Mouse (Mus musculus) brain, embryonic 18.5 days (tissue): ENCODE results near the gene Mtrf1.
"Not testable (repeated sequence)": the region's sequence is repeated elsewhere in the genome, so short reads cannot be mapped to it uniquely, and the experiment has no call there.

Experiments used
- DNase-seq: peaks from one replicate; pipeline ENCODE4 v3.0.0-alpha.2; 2012; ENCODE audit warnings: low read depth, low spot score

Mtrf1 gene

DNA sequence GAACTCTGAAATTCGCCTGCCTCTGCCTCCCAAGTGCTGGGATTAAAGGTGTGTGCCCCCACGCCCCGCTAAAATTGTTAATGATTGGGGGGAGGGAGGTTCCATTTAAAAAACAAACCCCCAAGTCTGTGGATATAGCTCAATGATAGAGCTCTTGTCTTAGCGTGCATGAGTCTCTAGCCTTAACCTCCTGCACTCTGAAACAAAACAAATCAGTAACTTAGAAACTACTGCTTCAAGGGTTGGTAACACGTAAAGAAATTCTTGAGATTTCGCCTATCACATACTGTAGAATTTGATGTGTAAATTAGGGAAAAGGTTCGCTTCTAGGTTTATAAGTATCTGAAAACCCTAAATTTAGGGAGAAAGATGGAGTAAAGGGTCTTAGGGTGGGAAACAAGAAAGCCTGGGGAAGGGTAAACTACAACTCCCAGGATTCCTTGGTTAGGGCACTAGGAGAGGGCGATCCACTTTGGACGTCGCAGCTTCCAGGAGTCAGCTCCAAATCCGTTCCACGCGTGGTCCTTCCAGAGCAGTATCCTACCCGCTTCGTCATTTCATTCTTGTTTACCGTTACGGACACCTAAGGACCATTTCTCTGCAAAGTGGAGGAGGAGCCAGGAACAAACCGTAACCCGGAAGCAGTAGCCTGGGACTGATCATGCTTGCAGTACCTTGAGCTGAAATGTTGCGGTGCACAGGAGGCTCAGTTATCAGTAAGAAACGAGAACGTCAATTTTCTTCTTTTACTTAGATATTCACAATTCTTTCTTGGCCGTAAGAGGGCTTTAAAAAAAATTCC, at the start of gene Mtrf1:
Mtrf1 (plus strand) TSS at position 452 of the 802 bp plus-strand sequence.
- peak; percentile 73 for DNase-seq

- DNase-seq = no peak
Measured at GRCm38 (mm10) chr14:79358055-79358454, 39.5 kb upstream of the Mtrf1 start.

GRCm38 (mm10) chr14:79377041-79377440, 20.5 kb upstream of the Mtrf1 start:
- DNase-seq = no peak

DNA sequence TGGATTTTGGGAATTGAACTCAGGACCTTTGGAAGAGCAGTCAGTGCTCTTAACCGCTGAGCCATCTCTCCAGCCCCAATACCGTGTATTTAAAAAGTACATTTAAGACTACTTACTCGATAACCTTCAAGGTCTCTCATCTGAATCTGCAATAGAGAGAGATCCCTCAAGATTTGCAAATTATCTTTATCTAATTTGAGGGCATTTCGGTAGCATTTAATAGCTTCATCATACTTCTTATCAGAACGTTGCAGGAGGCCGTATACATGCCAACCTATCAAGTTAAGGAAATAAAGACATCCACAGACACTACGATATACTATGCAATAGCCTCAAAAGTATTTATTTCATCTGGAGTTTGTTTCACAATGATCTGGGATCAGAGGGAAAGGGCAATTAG, 14.5 kb upstream of the Mtrf1 start:
- no peak for DNase-seq

GRCm38 (mm10) chr14:79388304-79388703, 9.3 kb upstream of the Mtrf1 start:
- no peak for DNase-seq

- no peak for DNase-seq
Measured at GRCm38 (mm10) chr14:79389438-79390264, 7.9 kb upstream of the Mtrf1 start.

GRCm38 (mm10) chr14:79390265-79390926, 7.2 kb upstream of the Mtrf1 start, which contains the start of gene Naa16:
TSS of gene Naa16 (minus strand) at chr14:79390778.
- DNase-seq = peak; percentile 79

GRCm38 (mm10) chr14:79393289-79393688, 4.3 kb upstream of the Mtrf1 start:
- DNase-seq = no peak

GRCm38 (mm10) chr14:79394564-79394963, 3.0 kb upstream of the Mtrf1 start:
- no peak for DNase-seq

DNA sequence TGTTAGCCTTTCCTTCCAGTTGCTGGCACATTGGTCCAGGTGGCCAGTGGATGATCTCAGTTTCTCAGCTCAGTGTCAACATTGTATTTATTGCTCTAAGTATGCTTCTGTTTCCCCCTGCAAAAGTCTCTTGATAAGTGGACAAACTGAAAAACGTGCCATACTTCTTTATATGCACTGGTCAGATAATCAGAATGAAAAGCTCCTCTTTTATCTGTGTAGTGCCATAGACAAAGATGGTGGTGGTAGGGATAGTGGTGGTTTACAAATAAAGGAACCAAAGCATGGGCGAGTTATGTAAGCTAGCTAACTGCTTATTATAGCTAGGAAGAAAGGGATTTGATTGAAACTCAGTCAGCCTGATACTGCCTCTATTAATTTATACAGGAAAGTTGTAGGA, 10.1 kb downstream of the Mtrf1 start:
- no peak for DNase-seq

DNA sequence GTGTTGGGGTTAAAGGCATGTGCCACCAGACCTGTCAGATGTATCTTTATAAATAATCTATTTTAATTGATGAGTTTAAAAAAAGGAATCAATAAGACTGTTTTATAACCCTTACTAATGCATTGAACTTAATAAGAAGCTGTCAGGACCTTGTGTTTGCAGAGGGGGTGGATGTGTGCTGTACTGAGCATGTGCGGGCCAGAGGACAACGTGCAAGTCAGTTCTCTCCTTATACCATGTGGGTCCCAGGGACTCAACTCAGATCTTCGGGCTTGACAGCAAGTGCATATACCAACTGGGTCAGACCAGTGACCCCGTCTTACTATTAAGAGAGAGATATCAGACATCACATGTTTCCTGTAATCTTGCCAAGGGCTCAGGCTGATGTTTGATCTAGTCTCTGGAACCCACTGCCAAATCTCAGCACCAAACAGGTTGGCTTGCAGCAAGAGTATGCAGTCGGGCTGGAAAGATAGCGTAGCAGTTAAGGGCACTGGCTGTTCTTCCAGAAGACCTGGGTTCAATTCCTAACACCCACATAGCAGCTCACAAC, 11.8 kb downstream of the Mtrf1 start:
- DNase-seq = no peak

GRCm38 (mm10) chr14:79410662-79411061, 13.1 kb downstream of the Mtrf1 start:
- DNase-seq = no peak

- no peak for DNase-seq
Measured at GRCm38 (mm10) chr14:79413121-79413520, 15.5 kb downstream of the Mtrf1 start.

DNA sequence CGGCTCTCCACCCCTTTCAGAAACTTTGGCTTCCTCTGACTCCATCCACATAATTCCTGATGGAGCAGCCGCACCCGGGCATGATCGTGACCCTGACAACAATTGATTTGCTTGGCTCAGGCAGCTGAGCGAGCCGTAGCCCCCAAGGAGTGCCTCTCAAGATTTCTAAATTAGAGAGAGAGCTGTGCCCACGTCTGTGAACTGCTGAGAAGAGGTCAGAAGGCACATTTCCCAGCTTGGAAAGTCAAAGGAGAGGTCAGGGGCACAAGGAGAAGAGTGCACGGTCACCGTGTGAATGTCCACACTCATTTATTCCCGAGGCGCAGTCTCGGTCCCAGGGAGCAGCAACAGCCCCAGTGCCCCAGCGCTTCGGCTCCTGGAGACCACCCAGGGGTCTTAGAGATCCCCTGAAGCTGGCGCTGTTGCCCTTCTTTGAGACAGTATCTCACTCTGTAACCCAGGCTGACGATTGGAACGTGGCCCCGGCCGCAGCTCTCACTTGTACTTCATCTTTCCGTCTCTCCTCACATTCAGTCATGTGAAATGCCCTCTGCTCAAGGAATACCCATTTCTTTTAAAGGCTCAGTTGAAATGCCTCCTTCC, 22.6 kb downstream of the Mtrf1 start:
- DNase-seq = no peak

GRCm38 (mm10) chr14:79425979-79426729, 28.6 kb downstream of the Mtrf1 start, which contains the start of gene Kbtbd7:
TSS of gene Kbtbd7 (plus strand) at chr14:79426511.
- DNase-seq = peak; percentile 90

- DNase-seq = not testable (repeated sequence)
Measured at GRCm38 (mm10) chr14:79426730-79427365, 29.3 kb downstream of the Mtrf1 start.

GRCm38 (mm10) chr14:79434068-79434467, 36.5 kb downstream of the Mtrf1 start:
- no peak for DNase-seq

- DNase-seq = no peak
Measured at GRCm38 (mm10) chr14:79440655-79441054, 43.1 kb downstream of the Mtrf1 start.

- DNase-seq = no peak
Measured at GRCm38 (mm10) chr14:79441441-79441840, 43.9 kb downstream of the Mtrf1 start.

DNA sequence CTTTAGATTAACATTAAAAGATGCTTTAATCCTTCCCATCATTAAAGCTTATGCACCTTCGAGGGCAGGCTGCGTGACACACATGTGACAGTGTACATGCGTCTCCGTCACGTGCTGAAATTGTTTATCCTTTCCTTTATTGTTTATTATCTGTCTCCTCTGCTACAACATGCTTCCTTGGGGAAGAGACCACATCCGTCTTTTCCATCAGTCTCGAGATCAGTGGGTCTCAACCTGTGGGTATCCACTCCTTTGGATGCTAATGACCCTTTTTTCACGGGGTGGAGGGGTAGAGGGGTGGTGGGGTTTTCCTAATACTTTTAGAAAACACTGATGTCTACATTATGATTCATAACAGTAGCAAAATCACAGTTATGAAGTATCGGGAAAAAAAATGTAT, 47.0 kb downstream of the Mtrf1 start:
- DNase-seq = no peak
